Mouse (Mus musculus) monocyte, adult 2 months (primary cell): ENCODE data around the gene Gstp2.
"Not testable (repeated sequence)": the region's sequence is repeated elsewhere in the genome, so short reads cannot be mapped to it uniquely, and the experiment has no call there.

Experiments
- DNase-seq, 2 experiments: peaks; one replicate each; pipeline ENCODE4 v3.0.0; 2022; ENCODE audit warnings: low spot score in 2 of 2, low read depth in 1 of 2

The Gstp2 gene

GRCm38 (mm10) chr19:4070756-4071155 is 24.9 kb upstream of the Gstp2 start:
- DNase-seq, result no peak

- DNase-seq, result no peak
Measured at GRCm38 (mm10) chr19:4070311-4070710, 24.5 kb upstream of the Gstp2 start.

- DNase-seq, result no peak
Measured at GRCm38 (mm10) chr19:4068717-4069410, 23.0 kb upstream of the Gstp2 start.

DNA sequence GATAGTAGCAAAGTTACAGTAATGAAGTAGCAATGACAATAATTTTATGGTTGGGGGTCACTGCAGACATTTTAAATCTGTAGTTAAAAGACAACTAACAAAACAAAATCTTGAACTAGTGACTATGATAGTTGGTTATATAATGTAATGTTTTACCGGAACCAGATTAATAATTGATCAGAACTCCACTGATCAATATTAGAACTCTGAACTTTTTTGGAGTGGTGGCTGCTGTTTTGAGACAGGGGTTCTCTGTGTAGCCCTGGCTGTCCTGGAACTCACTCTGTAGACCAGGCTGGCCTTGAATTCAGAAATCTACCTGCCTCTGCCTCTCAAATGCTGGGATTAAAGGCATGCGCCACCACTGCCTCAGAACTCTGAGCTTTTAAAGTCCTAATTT is 22.4 kb upstream of the Gstp2 start:
- DNase-seq, result not testable (repeated sequence)

DNA sequence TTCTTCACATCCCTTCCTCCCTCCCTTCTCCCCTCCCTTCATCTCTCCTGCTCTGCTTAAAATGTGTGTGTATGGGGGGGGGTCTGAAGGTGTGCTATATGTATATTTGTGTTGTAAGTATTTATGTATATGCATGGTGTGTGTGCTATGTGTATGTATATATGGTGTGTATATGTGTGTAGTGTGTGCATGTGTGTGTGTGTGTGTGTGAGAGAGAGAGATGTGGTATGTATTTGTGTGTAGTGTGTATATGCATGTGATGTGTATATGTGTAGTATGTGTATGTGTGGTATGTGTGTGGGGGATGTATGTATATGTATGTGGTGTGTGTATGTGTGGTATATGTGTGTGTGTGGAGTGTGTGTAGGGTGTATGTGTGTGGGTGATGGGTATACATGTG is 21.1 kb upstream of the Gstp2 start:
- no peak for DNase-seq

- no peak for DNase-seq
Measured at GRCm38 (mm10) chr19:4066280-4066679, 20.5 kb upstream of the Gstp2 start.

DNA sequence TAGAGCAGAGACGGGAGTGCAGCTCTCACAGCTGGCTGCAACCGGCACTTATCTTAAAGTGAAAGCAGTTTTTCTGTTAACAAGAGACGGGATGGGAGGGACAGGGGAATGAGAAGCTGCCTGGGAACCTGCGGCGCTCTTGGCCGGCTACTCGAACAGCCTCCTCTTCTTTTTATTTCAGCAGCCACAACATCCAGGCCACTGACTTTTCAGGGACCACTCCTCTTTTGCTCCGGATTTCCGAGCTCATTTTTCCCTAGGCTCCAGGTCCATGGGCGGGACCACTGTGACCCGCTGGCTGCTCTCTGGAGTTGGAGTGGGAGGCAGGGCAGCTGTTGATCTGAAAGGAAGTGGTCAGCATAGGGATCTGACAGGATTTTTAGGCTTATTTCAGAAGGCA is 18.7 kb upstream of the Gstp2 start:
- DNase-seq, result not testable (repeated sequence)

GRCm38 (mm10) chr19:4063357-4063756 is 17.5 kb upstream of the Gstp2 start:
- not testable (repeated sequence) for DNase-seq

DNA sequence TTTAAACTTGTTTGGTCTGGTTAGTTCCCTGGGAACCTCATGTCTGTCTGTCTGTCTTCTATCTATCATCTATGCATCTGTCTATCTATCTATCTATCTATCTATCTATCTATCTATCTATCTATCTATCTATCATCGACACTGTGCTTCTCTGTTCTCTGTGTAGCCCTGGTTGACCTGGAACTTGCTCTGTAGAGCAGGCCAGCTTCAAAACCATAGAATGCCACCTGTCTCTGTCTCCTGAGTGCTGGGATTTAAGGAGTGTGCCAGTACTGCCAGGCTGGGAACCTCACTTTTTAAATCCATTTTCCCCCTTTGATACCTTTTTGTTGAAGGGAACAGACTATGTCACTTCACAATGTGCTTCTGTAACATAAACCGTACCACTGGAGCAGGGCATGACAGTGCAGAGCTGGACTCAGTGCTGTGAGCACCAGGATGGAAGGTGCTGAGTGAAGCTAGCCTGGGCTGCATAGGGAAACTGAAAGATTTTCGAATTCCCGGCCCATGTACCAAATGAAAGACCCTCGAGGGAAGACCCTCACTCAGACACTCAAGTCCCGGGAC is 15.2 kb upstream of the Gstp2 start:
- DNase-seq, result no peak

DNA sequence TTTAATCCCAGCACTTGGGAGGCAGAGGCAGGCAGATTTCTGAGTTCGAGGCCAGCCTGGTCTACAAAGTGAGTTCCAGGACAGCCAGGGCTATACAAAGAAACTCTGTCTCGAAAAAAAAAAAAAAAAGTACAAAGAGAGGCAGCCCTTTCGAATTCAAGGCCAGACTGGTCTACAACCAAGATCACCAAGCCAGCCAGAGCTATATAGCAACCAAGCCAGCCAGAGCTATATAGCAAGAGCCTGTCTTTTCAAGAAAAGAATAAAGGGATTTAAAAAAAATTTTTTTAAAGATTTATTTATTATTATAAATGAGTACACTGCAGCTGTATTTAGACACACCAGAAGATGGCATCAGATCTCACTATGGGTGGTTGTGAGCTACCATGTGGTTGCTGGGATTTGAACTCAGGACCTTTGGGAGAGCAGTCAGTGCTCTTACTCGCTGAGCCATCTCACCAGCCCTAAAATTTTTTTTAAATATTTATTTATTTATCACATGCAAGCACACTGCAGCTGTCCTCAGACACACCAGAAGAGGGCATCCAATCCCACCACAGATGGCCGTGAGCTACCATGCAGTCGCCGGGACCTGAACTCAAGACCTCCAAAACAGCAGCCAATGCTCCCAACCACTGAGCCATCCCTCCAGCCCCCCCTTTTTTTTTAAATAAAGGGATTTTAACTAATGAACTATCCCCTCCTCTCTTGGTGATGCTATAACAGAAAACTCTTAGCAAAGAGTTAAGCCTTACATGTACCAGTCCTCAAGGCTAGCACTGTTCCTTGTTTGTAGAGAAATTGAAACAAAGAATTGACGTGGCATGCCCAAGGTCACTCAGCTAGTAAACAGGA is 14.4 kb upstream of the Gstp2 start:
- not testable (repeated sequence) for DNase-seq

- DNase-seq, result no peak
Measured at GRCm38 (mm10) chr19:4059069-4059740, 13.4 kb upstream of the Gstp2 start, which contains the start of gene Gstp3. Gene Gstp3 (minus strand): TSS chr19:4059569.

GRCm38 (mm10) chr19:4058581-4058980 is 12.8 kb upstream of the Gstp2 start:
- no peak for DNase-seq

- DNase-seq, result no peak
Measured at GRCm38 (mm10) chr19:4057962-4058361, 12.1 kb upstream of the Gstp2 start.

- no peak for DNase-seq
Measured at GRCm38 (mm10) chr19:4057389-4057788, 11.6 kb upstream of the Gstp2 start.

DNA sequence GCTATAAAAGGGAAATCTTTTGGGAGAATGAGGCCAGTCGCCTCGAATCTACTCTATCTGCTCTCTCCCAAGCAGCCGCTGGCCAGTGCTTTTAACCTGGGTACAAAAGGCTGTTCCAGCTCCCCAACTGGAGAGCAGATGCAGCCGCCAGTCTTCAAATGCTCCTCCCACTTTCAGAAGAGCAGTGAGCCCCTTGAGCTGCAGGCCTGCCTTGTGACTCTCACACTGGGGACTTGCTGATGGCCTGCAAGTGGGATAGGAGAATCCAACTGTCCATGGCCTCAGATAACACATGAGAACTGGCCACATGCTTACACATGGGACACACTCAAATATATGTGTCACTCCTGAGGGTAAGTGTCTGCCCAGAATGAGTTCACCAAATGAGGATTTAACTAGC is 10.9 kb upstream of the Gstp2 start:
- no peak for DNase-seq

DNA sequence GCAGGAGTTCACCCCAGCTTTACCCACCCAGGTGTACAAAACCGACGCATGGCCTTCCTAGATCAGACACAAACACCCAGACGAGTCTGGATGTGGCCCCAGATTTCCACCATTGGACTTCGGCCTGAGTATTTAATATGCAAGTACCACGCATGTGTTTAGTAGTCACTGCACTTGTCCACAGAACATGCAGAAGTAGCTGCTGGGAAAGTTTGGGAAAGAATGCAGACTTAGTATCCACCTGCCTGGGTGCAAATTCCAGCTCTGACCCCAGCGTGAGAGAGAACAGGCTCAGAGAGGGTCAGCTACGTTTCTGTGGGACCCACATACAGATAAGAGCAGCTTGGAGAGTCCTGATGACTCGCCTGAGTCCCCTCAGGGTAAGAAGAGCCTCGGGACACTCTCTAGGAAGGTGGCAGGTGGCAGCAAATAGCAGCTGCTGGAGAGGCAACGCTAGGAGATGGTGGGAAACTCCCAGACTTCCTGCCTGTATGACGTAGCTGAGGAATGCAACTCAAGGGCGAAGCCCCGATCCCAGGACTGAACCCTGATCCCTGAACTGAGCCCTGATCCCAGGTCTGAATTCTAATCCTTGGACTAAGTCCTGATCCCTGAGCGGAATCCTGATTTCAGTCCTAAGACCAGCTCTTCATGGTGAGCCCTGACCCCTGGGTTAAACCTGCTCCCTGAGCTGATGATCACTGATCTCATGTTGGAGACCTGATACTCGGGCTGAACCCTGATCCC is 10.3 kb upstream of the Gstp2 start:
- no peak for DNase-seq

DNA sequence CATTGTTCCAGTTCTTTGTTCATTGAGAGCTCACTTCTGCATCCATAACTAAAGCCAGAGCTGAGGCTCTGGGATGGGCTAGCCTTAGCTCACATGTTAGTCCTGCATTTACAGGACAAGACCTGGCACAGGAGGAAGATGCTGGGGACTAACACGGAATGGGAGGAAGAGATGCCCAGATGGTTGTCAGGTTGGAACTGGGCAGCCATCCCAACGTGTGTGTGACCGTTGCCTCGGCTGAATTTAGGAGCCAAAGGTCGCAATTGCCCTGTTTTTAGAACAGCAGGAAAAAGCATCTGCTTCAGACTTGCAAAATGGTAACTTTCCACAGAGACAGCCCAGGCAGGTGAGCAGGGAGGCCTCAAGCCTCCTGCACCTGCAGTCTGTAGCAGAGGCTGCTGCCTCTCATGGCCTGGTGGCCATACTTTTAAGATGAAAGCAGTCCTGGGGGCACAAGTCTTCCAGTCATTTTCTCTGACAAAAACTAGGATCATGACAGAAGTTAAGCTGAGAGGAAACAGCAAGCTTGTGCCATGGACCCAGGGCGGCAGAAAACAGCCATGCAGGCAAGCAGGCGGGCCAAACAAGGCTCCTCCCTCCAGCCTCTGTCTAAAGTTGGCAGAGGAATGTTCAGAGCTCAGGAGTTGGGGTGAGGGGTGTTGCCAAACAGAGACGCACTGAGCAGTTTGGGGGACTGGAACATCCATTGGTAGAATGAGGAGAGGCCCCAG is 9.6 kb upstream of the Gstp2 start:
- no peak for DNase-seq

DNA sequence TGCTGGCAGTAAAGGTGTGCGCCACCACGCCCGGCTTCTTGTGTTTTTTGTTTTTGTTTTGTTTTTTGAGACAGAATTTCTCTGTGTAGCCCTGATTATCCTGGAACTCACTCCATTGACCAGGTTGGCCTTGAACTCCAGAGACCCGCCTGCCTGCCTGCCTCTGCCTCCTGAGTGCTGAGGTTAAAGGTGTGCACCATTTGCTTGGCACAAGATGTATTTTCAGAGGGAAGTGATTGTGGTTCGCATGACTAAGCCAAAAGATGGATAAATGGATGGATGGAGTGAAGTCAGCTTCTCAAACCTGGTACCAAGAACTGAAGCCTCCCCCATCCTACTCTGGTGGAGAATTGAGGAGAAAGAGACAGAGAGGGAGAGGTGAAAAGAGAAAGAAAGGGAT is 8.8 kb upstream of the Gstp2 start:
- DNase-seq, result no peak

DNA sequence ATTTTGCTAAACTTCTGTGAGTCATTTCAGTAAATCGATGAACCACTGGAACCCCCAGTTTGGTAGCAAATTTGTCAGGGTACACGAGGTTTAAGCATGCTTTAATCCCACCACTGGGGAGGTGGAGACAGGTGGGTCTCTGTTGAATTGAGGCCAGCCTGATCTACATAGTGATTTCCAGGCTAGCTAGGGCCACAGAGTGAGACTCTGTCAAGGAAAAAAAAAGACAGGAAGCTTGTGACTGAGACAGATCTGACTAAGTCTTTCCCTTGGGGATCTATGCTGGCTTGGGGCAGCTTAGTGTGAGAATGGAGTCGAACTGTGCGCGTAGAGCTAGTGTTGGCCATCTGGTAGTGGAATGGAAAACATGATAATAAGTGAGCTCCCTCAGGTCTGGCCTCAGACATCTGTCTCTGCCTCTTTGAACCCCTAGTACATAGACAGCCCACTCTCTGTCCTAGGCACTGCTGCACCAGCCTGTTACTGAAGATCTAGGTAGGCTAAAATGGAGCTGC is 6.8 kb upstream of the Gstp2 start:
- DNase-seq, result no peak
